Comparison of ENCODE assay signal across 8 mouse cellular contexts in genomic region chr1:168288891-168289545, GRCm38 (mm10).
A peak's percentile ranks its signal among the peaks of the same experiment; 100 is the strongest.
DNase-seq lines count a peak whose midpoint lies in the region; ATAC-seq and TF ChIP-seq lines count a peak whose summit lies in the region.

No protein-coding gene starts in this region.

- ATAC-seq in neural tube, embryonic 11.5 days (ENCODE audit: insufficient read depth, low FRiP score, low TSS enrichment): peak; percentile 11; the same call in 1 of the 2 replicates
- ATAC-seq in heart, embryonic 16.5 days (replicated peaks; ENCODE audit: extremely low read depth, insufficient read depth, low FRiP score): no peak
- ATAC-seq in liver, embryonic 13.5 days (ENCODE audit: low read depth): no peak
- ATAC-seq in stomach, postnatal 0 days (ENCODE audit: low FRiP score, low TSS enrichment): peak; percentile 70; the same call in 1 of the 2 replicates

- DNase-seq in neural tube, embryonic 11.5 days (ENCODE audit: low spot score): no peak
- DNase-seq in neural tube, embryonic 10.5 days (ENCODE audit: extremely low spot score, low spot score): no peak
- DNase-seq in liver, embryonic 13.5 days: peak; percentile 34
- DNase-seq in stomach, postnatal 0 days (ENCODE audit: low spot score): peak; percentile 64
- no peak for DNase-seq in lung, postnatal 14 days
- DNase-seq in left cerebral cortex, adult 11 months (ENCODE audit: low spot score): no peak
- DNase-seq in urinary bladder, postnatal 14 days (ENCODE audit: low spot score): no peak

- H3K36me3 ChIP-seq in neural tube, embryonic 11.5 days (ENCODE audit: control insufficient read depth, insufficient read depth, low read length): no peaks in the 10 kb centered on the region
- 0 out of 2 replicates have a peak, but pooled peaks cover 3% of the 10 kb centered on the region for H3K36me3 ChIP-seq in heart, embryonic 16.5 days (ENCODE audit: control insufficient read depth, insufficient read depth)
- no peaks in the 10 kb centered on the region for H3K36me3 ChIP-seq in liver, embryonic 13.5 days
- no peaks in the 10 kb centered on the region for H3K36me3 ChIP-seq in stomach, postnatal 0 days (ENCODE audit: control insufficient read depth, insufficient read depth, low read length)

- TF ChIP-seq EP300 in stomach, postnatal 0 days (optimal IDR thresholded peaks at IDR 0.05): no peak

- no peak overlapping the region for H3K4me3 ChIP-seq in neural tube, embryonic 11.5 days (ENCODE audit: low read depth, low read length)
- no peak overlapping the region for H3K4me3 ChIP-seq in heart, embryonic 16.5 days (ENCODE audit: low read length)
- peak overlapping the region; percentile 38 for H3K4me3 ChIP-seq in liver, embryonic 13.5 days (replicated peaks)
- no peak overlapping the region for H3K4me3 ChIP-seq in stomach, postnatal 0 days (ENCODE audit: low read depth, low read length)

- no peak overlapping the region for H3K4me2 ChIP-seq in neural tube, embryonic 11.5 days (ENCODE audit: low read depth)
- H3K4me2 ChIP-seq in heart, embryonic 16.5 days (ENCODE audit: low read depth, low read length): peak overlapping the region; percentile 56
- H3K4me2 ChIP-seq in liver, embryonic 13.5 days: peak overlapping the region; percentile 68
- H3K4me2 ChIP-seq in stomach, postnatal 0 days (replicated peaks; ENCODE audit: low read depth): no peak overlapping the region

- H3K4me1 ChIP-seq in neural tube, embryonic 11.5 days (ENCODE audit: control insufficient read depth, insufficient read depth, low read length): peaks cover 67% of the 10 kb centered on the region
- peaks cover 74% of the 10 kb centered on the region for H3K4me1 ChIP-seq in heart, embryonic 16.5 days (ENCODE audit: control insufficient read depth, insufficient read depth, low read length)
- peaks cover 95% of the 10 kb centered on the region for H3K4me1 ChIP-seq in liver, embryonic 13.5 days (replicated peaks)
- peaks cover 3% of the 10 kb centered on the region; the same call in 1 of the 2 replicates for H3K4me1 ChIP-seq in stomach, postnatal 0 days (replicated peaks; ENCODE audit: control insufficient read depth, insufficient read depth)

- no peaks in the 10 kb centered on the region for H3K9me3 ChIP-seq in neural tube, embryonic 11.5 days (ENCODE audit: control insufficient read depth, low read length)
- H3K9me3 ChIP-seq in heart, embryonic 16.5 days (replicated peaks; ENCODE audit: control insufficient read depth, low read length): no peaks in the 10 kb centered on the region
- no peaks in the 10 kb centered on the region for H3K9me3 ChIP-seq in liver, embryonic 13.5 days (replicated peaks)
- H3K9me3 ChIP-seq in stomach, postnatal 0 days (ENCODE audit: control insufficient read depth, low read length): no peaks in the 10 kb centered on the region

- 0 out of 2 replicates have a peak overlapping the region, but pooled peaks have one; percentile 14 for H3K9ac ChIP-seq in neural tube, embryonic 11.5 days (ENCODE audit: low read length)
- H3K9ac ChIP-seq in heart, embryonic 16.5 days (ENCODE audit: low read length): peak overlapping the region; percentile 10; the same call in 1 of the 2 replicates
- peak overlapping the region; percentile 62 for H3K9ac ChIP-seq in liver, embryonic 13.5 days
- no peak overlapping the region for H3K9ac ChIP-seq in stomach, postnatal 0 days (ENCODE audit: low read length)

- peak overlapping the region; percentile 90 for H3K27ac ChIP-seq in neural tube, embryonic 11.5 days (ENCODE audit: low read depth, low read length)
- H3K27ac ChIP-seq in heart, embryonic 16.5 days (ENCODE audit: low read length): peak overlapping the region; percentile 93
- peak overlapping the region; percentile 93 for H3K27ac ChIP-seq in liver, embryonic 13.5 days
- H3K27ac ChIP-seq in stomach, postnatal 0 days (replicated peaks): 0 out of 2 replicates have a peak overlapping the region, but pooled peaks have one; percentile 2

- WGBS in neural tube, embryonic 11.5 days: 46% methylated on average over 10 of the region's 10 CpGs
- 48% methylated on average over 10 of the region's 10 CpGs for WGBS in heart, embryonic 16.5 days
- WGBS in liver, embryonic 13.5 days (ENCODE audit: insufficient replicate concordance): 28% methylated on average over 10 of the region's 10 CpGs
- 48% methylated on average over 10 of the region's 10 CpGs for whole genome bisulfite sequencing in stomach, postnatal 0 days

- H3K27me3 ChIP-seq in neural tube, embryonic 11.5 days (ENCODE audit: control insufficient read depth, insufficient read depth, low read length): no peaks in the 10 kb centered on the region
- H3K27me3 ChIP-seq in heart, embryonic 16.5 days (ENCODE audit: control insufficient read depth, insufficient read depth, low read length): no peaks in the 10 kb centered on the region
- no peaks in the 10 kb centered on the region for H3K27me3 ChIP-seq in liver, embryonic 13.5 days
- H3K27me3 ChIP-seq in stomach, postnatal 0 days (ENCODE audit: control insufficient read depth, insufficient read depth, low read length): no peaks in the 10 kb centered on the region

- TF ChIP-seq CTCF in stomach, postnatal 0 days (IDR thresholded peaks at IDR 0.05; ENCODE audit: low read depth): no peak

Comparison
In these comparisons a context has a peak if more than half of its experiments do, and no peak if none do; other contexts are left out.
1. ATAC-seq: peak in neural tube, embryonic 11.5 days (single experiment) and stomach, postnatal 0 days (single experiment); none in heart, embryonic 16.5 days (single experiment) and liver, embryonic 13.5 days (single experiment).
2. DNase-seq: peak in liver, embryonic 13.5 days (single experiment) and stomach, postnatal 0 days (single experiment); none in neural tube, embryonic 11.5 days (single experiment), neural tube, embryonic 10.5 days (single experiment), lung, postnatal 14 days (single experiment), left cerebral cortex, adult 11 months (single experiment) and urinary bladder, postnatal 14 days (single experiment).
3. H3K27ac ChIP-seq: peak in every context shown above with its lines; median percentile 93 in heart, embryonic 16.5 days; 93 in liver, embryonic 13.5 days; 90 in neural tube, embryonic 11.5 days; 2 in stomach, postnatal 0 days.
4. H3K4me2 ChIP-seq: peak in heart, embryonic 16.5 days (single experiment) and liver, embryonic 13.5 days (single experiment); none in neural tube, embryonic 11.5 days (single experiment) and stomach, postnatal 0 days (single experiment).